Mouse (Mus musculus) cerebellum, adult 11-12 months (tissue): ENCODE measurements around the gene Gm10190.
"Not testable (repeated sequence)": the region's sequence is repeated elsewhere in the genome, so short reads cannot be mapped to it uniquely, and the experiment has no call there.

Experiments
- DNase-seq: peaks from one replicate; pipeline ENCODE4 v3.0.0; 2022

Gene Gm10190

DNA sequence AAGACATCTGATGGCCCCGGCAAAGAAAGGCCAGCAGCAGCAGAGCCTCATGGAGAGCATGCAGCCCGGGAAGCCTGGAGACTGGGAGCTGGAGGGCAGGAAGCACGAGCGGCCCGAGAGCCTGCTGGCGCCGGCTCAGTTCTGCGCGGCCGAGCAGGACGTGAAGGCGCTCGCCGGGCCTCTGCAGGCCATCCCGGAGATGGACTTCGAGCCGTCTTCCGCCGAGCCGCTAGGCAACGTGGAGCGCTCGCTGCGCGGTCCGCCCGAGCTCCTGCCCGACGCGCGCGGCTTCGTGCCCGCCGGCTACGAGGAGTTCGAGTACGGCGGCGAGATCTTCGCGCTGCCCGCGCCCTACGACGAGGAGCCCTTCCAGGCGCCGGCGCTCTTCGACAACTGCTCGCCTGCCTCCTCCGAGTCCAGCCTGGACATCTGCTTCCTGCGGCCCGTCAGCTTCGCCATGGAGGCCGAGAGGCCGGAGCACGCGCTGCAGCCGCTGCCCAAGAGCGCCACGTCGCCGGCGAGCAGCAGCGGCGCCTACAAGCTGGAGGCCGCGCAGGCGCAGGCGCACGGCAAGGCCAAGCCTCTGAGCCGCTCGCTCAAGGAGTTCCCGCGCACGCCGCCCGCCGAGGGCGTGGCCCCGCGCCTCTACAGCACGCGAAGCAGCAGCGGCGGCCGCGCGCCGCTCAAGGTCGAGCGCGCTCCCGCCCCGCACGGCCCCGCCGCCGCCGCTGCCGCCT is at the start of gene Gm10190:
Gm10190 (minus strand) TSS at position 553 of the 737 bp plus-strand sequence.
- DNase-seq: peak; percentile 88

GRCm38 (mm10) chr17:80420998-80421397 is 47.7 kb upstream of the Gm10190 start:
- DNase-seq: no peak

- no peak for DNase-seq
These were observed 45.4 kb upstream of the Gm10190 start for GRCm38 (mm10) chr17:80418572-80419210.

DNA sequence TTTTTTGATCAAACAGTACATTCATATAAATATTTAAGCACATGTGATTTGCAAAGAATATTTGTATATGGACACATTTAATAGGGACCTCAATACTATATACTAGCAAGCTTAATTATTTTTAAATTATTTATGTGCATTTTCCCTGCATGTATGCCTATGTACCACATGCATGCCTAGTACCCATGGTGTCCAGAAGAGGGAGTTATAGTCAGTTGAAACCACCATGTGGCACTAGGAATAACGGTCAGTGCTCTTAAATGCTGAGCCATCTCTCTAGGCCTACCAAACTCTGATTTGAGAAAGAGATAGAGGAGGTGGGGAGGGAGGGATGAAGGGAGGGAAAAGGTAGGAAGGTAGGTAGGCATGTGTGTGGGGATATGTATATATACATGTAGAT is 37.8 kb upstream of the Gm10190 start:
- DNase-seq: no peak

DNA sequence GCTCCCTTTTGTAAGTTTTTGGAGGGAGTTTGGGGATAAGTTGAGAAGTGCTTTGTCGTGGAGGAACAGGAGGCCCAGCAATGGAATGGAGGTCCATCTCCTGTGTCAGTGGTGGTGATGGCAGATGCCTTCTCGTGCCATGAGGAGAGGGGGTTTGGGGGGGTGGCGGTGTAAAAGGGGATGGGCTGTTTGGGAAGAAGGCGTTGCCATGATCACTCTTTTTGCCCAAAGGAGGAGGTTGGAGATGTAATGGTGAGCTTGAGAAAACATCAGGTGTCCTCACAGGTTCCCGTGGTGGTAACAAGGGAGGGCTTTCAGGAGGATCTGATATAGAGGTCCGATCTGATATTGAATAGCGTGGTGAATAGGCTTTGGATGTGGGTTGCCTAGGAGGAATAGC is 24.9 kb upstream of the Gm10190 start:
- DNase-seq: no peak

DNA sequence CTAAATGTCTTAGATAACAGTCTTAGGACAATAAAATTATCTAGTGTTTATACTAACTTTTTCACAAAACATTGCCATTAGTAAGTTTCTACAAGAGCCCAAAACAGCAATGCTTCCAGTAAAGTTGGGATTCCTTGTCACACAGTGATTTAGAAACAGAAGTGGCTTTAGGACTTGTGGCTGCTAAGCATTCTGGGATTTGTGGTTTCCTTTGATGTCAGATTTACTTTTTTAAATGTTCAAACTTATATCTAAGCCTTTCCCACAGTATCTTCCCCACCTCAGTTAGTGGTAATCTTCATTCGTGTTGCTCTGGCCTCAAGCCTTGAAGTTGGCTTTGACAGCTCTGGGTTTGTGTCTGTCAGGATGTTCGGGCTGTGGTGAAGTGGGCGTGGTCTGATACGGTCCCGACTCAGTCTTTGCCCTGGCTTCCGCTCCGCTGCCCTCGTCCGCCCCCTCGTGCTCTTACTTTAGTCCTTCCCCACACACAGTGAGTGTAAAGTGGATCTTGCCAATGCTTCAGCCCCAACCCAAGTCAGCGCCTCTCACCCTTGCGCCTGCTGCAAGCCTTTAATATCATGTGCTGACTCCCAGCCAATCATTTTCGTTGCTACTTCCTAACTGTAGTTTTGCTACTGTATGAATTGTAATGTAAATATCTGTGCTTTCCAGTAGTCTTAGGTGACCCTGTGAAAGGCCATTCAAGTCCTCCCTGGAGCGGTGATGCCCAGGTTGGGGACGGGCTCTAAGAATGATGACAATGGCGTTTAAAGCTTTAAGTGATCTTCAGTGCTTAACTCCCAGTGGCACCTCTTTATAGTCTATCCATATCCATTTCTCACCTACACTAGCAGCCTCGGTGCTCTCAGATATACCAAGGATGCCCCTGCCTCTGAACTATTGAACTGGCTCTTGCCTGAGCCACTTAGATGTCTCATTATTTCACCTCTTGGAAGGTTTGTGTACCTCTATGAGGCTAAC is 18.4 kb upstream of the Gm10190 start:
- DNase-seq: no peak

GRCm38 (mm10) chr17:80390024-80390423 is 16.7 kb upstream of the Gm10190 start:
- no peak for DNase-seq

GRCm38 (mm10) chr17:80385671-80386070 is 12.3 kb upstream of the Gm10190 start:
- no peak for DNase-seq

- DNase-seq: not testable (repeated sequence)
These were observed 5.0 kb upstream of the Gm10190 start for GRCm38 (mm10) chr17:80378386-80378785.

DNA sequence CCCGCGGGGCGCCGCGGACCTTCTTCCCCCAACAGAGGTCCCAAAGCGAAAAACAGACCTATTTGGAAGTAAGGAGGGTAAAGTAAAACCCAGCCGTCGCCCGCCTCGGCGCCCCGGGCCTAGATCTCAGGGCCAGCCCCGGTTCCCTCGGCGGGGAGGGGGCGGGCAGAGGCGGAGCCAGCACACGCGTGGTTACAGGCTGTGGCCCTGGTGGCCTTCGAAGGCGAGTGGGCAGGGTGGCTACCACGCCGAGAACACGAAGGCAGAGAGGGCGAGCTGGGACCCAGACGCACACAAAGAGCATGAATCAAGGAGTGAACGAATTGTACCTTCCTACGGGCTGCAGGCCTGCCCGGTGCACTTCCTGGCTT is 370 bp upstream of the Gm10190 start:
- DNase-seq: no peak

- no peak for DNase-seq
These were observed 4.7 kb downstream of the Gm10190 start for GRCm38 (mm10) chr17:80368606-80369005.

DNA sequence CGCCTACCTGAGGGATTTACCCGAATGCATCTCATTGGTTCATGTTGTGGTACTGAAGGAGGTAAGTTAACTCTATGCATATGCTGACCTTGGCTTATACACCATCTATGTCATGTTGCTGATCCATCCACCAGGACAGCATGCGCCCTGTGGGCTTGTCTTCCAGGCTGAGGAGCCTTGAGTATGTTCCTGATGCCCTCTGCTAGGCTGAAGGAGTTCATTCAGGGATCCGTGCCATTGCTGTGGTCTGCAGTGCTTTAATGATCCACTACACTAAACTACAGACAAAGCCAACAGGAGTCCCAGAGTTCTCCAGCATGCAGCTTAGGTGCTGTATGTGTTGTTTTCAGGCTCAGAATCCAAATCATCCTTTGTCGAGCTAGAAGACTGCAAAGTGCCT is 6.1 kb downstream of the Gm10190 start:
- DNase-seq: no peak

GRCm38 (mm10) chr17:80360245-80360644 is 13.1 kb downstream of the Gm10190 start:
- no peak for DNase-seq

- no peak for DNase-seq
These were observed 26.1 kb downstream of the Gm10190 start for GRCm38 (mm10) chr17:80347234-80347633.

DNA sequence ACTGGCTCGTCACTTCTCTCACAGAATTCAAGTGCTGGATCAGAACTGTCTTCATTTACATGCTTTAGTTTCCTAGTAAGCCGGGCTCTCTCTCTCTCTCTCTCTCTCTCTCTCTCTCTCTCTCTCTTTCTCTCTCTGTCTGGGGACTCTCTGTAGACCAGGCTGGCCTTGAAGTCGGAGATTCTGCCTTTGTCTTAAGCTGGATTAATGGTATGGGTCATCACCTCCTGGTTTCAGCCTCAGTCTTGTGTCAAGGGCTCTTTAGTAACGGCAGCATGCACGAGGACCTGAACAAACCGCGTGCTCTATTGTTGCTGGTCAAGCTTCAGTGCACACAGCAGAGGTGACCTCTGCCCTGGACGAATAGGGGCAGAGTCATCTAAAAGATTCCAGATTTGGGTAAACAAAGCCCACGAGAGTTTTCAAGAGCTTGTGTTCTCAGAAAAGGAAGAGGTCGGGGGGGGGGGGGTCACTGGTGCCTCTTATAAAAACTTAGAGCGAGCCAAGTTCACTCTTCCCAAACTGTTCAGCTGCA is 26.7 kb downstream of the Gm10190 start:
- no peak for DNase-seq

- no peak for DNase-seq
These were observed 28.1 kb downstream of the Gm10190 start for GRCm38 (mm10) chr17:80345277-80345676.

DNA sequence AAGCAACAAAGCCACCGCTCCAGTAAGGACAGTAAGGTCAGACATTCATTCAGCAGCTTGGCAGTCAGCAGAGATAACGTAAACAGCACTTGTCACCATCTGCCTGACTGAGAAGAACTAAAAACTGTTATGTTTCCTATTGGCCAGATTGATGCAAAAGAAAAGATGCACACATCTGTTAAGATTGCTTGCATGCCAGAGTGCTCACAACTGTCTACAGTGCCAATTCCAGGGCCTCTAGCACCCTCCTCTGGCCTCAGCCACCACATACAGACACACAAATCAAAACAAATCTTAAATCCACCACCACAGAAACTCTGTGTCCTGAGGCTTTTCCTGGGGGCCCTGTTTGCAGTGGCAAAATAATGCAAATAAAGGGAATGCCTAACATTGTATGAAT is 41.0 kb downstream of the Gm10190 start:
- no peak for DNase-seq

DNA sequence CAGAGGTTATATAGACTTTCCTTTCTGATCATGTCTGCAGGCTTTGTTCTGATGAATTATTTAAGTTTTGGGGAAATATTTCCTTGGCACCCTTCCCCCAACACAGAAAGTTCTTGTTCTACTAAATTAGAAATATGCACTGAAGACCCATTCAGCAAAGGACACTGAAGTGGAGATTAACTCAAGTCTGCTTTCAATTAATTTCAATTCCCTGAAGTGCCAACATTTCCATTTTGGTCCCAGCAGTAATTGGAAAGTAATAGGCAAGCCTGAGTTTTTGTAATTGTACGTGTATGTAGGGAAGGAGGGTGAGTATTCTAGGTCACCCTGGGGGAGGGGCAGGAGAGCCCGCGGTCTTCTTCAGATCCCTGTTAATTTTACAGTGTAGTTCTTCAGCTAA is 46.9 kb downstream of the Gm10190 start:
- no peak for DNase-seq

DNA sequence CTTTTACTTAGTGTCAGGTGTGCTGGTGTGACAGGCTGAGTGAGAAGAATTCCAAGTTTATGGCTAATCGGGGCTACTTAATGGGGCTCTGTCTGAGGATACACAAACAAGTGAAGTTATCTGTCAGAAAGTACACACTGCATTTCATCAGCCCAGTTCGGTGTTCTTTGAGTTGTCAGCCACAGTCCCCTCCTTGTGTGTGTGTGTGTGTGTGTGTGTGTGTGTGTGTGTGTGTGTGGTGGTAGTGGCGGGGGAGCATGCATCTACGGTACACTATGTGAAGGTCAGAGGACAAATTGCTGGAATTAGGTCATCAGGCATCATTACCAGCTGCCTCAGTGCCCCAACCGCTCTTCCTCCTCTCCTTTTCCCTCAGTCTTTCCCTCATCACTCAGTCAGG is 47.9 kb downstream of the Gm10190 start:
- DNase-seq: no peak

GRCm38 (mm10) chr17:80324521-80324920 is 48.8 kb downstream of the Gm10190 start:
- DNase-seq: no peak

GRCm38 (mm10) chr17:80323658-80324057 is 49.7 kb downstream of the Gm10190 start:
- DNase-seq: no peak
